Mouse (Mus musculus): ENCODE results near the gene Nsmce4a. TPM values are rescaled to one million over a fixed set of nuclear protein-coding genes. Genes with fewer than 3 reads are reported as not detected.

The Nsmce4a gene
- polyA plus RNA-seq, 1 experiment from 2014 or later: 81.4 TPM

DNA sequence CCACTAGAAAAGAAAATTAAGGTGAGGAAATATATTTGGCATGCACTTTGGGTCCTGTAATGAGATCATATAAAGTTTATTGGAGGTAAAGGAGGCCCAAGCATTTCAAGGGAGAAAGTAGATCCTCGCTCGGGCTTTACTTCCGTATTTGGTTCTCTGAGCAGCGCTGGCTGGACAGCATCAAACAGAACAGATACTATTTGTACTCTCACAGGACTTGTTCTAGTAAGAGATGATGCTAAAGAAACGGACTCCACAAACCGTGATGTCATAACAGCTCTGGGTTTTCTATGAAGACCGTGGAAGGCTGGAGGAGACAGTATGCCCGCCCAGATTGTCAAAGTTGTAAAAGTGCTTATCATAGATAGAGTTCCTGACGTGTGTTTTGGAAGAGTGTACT lies 45.6 kb downstream of the Nsmce4a start:
- Histone ChIP-seq H3K27me3 (no peaks in the 10 kb centered on the region), H3K4me1 (replicated peaks) (no peaks in the 10 kb centered on the region), H3K9ac (no peak overlapping the region), H3K4me3 (no peak overlapping the region), H3K36me3 (no peaks in the 10 kb centered on the region), H3K4me2 (no peak overlapping the region), H3K9me3 (no peaks in the 10 kb centered on the region), H3K27ac (replicated peaks) (no peak overlapping the region)
- no peak for ATAC-seq (ENCODE audit: low FRiP score, low read depth)
- 88% methylated on average over 9 of the region's 9 CpGs for whole genome bisulfite sequencing

DNA sequence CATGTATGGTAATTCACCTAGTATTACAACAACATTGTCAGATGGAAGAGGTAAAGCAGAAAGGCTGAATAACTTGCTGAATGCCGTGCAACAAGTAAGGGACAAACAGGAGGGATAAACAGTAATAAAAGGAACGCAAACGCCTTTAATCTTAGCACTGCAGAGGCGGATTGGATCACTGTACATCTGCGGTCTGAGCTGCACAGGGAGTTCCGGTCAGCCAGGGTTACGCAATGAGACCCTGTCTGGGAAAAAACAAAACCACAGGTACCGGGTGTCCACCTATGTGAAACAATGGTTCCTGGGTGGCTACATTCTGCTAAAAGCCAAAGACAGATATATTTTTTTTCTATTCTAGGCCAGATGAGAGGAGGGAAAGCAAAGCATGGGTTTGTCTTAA lies 49.5 kb downstream of the Nsmce4a start:
- H3K4me3 ChIP-seq: no peak overlapping the region
- H3K4me2 ChIP-seq: no peak overlapping the region
- H3K27ac ChIP-seq (replicated peaks): no peak overlapping the region
- 93% methylated on average over 8 of the region's 8 CpGs for WGBS
- peaks cover 9% of the 10 kb centered on the region for H3K4me1 ChIP-seq (replicated peaks)
- H3K27me3 ChIP-seq: no peaks in the 10 kb centered on the region
- H3K9ac ChIP-seq: no peak overlapping the region
- no peak for ATAC-seq (ENCODE audit: low FRiP score, low read depth)
- H3K36me3 ChIP-seq: no peaks in the 10 kb centered on the region
- H3K9me3 ChIP-seq: no peaks in the 10 kb centered on the region

DNA sequence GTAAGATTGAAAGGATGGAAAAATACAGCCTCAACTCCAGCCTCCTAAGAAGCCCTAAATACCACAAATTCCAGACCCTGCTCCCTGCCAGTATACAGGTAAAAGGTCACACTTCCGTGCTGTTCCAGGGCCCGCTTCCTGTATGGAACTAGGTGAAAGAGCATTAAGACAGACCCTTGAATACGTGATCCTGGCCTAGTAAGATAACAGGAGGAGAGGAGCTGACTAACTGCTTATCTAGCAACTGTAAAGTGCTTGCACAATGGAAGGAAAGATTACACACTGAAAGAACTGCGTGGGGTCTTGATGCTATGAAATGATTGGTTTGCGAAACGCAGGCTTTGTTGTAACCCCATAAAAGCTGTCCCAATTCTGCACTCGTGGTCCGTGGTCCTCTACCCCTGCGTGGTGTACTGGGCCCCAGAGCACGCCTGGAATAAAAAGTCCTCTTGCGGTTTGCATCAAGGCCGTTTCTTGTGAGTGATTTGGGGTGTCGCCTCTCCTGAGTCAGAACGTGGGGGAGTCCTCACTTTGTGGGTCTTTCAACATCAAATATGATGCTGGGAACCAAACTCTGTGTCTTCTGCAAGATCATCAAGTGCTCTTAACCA lies 52.0 kb downstream of the Nsmce4a start:
- WGBS: 91% methylated on average over 14 of the region's 14 CpGs
- ATAC-seq (ENCODE audit: low FRiP score, low read depth): no peak
- peaks cover 32% of the 10 kb centered on the region for H3K4me1 ChIP-seq (replicated peaks)
- no peaks in the 10 kb centered on the region for H3K27me3 ChIP-seq
- H3K9ac ChIP-seq: no peak overlapping the region
- H3K9me3 ChIP-seq: no peaks in the 10 kb centered on the region
- H3K36me3 ChIP-seq: no peaks in the 10 kb centered on the region
- no peak overlapping the region for H3K4me2 ChIP-seq
- no peak overlapping the region for H3K4me3 ChIP-seq
- H3K27ac ChIP-seq (replicated peaks): peak overlapping the region; percentile 99; the same call in 1 of the 2 replicates

DNA sequence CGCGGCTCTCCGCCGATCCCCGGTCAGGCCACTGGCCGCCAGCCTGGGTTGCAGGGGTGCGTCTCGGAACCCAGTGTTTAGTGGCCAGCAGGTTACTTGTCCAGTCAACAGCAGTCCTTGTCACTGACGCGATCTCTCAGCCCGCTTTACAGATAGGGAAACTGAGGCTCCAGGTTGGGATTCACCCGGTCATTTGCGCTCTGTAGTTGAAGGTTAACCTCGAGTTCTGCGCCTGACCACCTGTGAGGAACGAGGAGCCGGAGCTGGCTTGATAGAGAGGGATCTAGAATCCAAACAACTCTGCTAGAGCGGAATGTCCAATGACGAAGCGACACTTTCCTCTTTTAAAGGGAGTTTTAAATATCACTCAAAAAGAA lies 52.9 kb downstream of the Nsmce4a start, which contains the start of gene Ate1:
TSS of gene Ate1 (minus strand) at position 321 of the 377 bp plus-strand sequence.
- H3K27me3 ChIP-seq: no peaks in the 10 kb centered on the region
- H3K36me3 ChIP-seq: 0 out of 2 replicates have a peak, but pooled peaks cover 2% of the 10 kb centered on the region
- peak within 1 kb of the TSS; percentile 99 for H3K4me3 ChIP-seq
- no peak for ATAC-seq (ENCODE audit: low FRiP score, low read depth)
- peak within 1 kb of the TSS; percentile 99 for H3K27ac ChIP-seq (replicated peaks)
- WGBS: 17% methylated on average over 20 of the region's 20 CpGs
- peak within 1 kb of the TSS; percentile 99 for H3K9ac ChIP-seq
- no peaks in the 10 kb centered on the region for H3K9me3 ChIP-seq
- H3K4me1 ChIP-seq (replicated peaks): peaks cover 33% of the 10 kb centered on the region
- H3K4me2 ChIP-seq: peak within 1 kb of the TSS; percentile 67

GRCm38 (mm10) chr7:130519096-130520048 lies 53.5 kb downstream of the Nsmce4a start:
- Histone ChIP-seq H3K27me3 (no peaks in the 10 kb centered on the region), H3K27ac (replicated peaks) (peak overlapping the region; percentile 99), H3K4me3 (peak overlapping the region; percentile 99), H3K4me2 (peak overlapping the region; percentile 67), H3K36me3 (0 out of 2 replicates have a peak, but pooled peaks cover 4% of the 10 kb centered on the region), H3K9ac (peak overlapping the region; percentile 99), H3K4me1 (replicated peaks) (peaks cover 33% of the 10 kb centered on the region), H3K9me3 (no peaks in the 10 kb centered on the region)
- peak; percentile 98 for ATAC-seq (ENCODE audit: low FRiP score, low read depth)
- WGBS: under 1% methylated on average over 90 of the region's 90 CpGs

DNA sequence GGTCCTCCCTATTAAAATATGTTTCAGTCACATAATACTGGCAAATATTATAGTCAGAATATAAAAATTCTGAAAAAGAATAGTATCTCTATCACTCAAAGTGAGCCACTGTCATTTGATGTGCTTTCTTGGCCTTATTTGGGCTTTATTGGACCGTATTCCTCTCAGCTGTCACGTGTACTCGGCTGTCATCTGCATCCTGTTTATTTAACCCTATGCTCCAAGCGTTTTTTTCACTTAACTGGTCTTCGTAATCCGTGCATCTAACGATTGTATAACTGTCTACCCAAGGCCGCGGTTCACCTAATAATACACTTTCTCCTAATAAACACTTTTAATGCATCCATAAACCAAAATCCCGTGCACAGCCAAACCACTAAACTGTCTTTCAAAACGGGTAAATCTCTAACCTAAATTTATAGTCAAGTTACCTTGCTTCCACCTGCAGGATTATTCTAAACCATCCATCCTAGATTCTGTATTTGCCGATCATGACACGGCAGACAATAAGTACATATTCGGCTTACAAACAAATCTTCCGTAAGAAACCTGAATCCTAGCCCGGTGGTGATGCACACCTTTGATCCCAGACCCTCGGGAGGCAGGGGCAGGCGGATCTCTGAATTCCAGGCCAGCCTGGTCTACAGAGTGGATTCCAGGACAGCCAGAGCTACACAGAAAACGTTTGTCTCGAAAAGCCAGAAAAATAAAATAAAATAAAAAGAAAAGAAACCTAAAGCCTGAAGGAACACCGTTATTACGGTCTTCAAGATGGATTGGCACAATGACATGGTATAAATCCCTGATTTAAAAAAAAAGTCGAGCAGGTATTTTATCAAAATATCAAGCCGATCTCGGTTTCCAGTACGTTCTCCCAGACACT lies 54.5 kb downstream of the Nsmce4a start:
- Histone ChIP-seq H3K27me3 (no peaks in the 10 kb centered on the region), H3K27ac (replicated peaks) (peak overlapping the region; percentile 99), H3K4me2 (peak overlapping the region; percentile 67), H3K4me3 (peak overlapping the region; percentile 99), H3K36me3 (peaks cover 7% of the 10 kb centered on the region; the same call in 1 of the 2 replicates), H3K9ac (peak overlapping the region; percentile 99), H3K9me3 (no peaks in the 10 kb centered on the region), H3K4me1 (replicated peaks) (peaks cover 33% of the 10 kb centered on the region)
- WGBS: 41% methylated on average over 26 of the region's 26 CpGs
- ATAC-seq (ENCODE audit: low FRiP score, low read depth): no peak

DNA sequence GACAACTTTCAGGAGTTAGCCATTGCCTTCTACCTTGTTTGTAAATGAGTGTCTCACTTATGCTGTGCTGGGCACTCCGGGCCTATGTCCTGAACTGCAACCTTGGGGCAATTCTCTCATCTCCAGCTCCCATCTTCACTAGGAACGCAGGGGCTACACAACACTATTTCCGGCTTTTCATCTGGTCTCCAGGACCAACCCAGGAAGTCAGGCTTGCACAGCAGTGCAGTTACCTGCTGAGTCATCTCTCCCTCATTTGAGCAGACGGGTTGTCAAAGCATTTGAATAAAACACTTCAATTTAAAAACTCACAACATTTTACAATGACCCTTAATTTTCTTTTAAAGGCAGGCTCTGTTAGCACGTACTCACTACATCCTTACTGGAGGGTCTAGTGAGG lies 62.7 kb downstream of the Nsmce4a start:
- Histone ChIP-seq H3K36me3 (peaks cover 63% of the 10 kb centered on the region), H3K27me3 (no peaks in the 10 kb centered on the region), H3K4me2 (no peak overlapping the region), H3K27ac (replicated peaks) (no peak overlapping the region), H3K9me3 (no peaks in the 10 kb centered on the region), H3K4me3 (no peak overlapping the region), H3K4me1 (replicated peaks) (no peaks in the 10 kb centered on the region), H3K9ac (no peak overlapping the region)
- ATAC-seq (ENCODE audit: low FRiP score, low read depth): no peak
- 94% methylated on average over 5 of the region's 5 CpGs for WGBS

DNA sequence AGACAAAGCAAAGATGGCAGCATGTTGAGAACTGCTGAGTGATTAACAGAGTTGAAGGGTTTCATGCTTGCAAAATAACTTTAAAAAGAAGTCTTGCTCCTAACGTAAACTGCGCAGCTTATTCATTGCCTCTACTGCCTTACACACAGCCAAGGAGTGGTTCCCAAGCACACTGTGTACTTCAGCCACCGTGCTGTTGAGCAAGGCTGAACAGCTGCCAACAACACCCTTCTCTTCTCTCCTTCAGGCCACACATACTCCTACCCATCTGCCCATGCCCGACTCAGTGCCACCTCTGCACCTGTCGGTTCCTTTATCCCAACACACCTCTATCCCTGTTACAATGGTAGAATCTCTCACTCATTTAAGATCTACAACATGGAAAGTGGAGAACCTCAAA lies 69.9 kb downstream of the Nsmce4a start:
- no peak overlapping the region for H3K4me3 ChIP-seq
- no peak overlapping the region for H3K27ac ChIP-seq (replicated peaks)
- H3K9me3 ChIP-seq: no peaks in the 10 kb centered on the region
- H3K4me2 ChIP-seq: no peak overlapping the region
- H3K27me3 ChIP-seq: no peaks in the 10 kb centered on the region
- ATAC-seq (ENCODE audit: low FRiP score, low read depth): no peak
- H3K4me1 ChIP-seq (replicated peaks): no peaks in the 10 kb centered on the region
- no peak overlapping the region for H3K9ac ChIP-seq
- 97% methylated on average over 5 of the region's 5 CpGs for WGBS
- peaks cover 57% of the 10 kb centered on the region for H3K36me3 ChIP-seq

DNA sequence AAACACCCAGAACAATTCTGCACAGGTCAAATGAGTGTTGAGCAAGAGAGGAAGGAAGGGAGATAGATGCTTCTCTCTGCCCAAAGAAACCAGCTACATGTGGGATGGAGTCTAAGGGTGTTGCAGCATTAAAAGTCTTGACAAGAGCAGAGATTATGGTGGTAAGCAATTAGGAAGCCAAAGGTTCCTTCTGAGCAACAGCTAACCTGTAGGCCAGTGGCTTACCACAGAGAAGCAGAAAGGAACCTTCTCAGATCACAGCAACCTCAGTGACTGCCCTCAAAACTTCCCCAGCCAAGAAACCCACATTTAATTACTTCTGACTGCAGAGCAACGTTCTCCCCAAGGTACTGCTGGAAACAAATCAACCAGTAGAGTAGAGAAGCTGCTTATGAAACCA lies 71.4 kb downstream of the Nsmce4a start:
- no peak overlapping the region for H3K4me3 ChIP-seq
- H3K27me3 ChIP-seq: no peaks in the 10 kb centered on the region
- ATAC-seq (ENCODE audit: low FRiP score, low read depth): no peak
- no peak overlapping the region for H3K9ac ChIP-seq
- 77% methylated on average over 1 of the region's 1 CpGs for WGBS
- H3K27ac ChIP-seq (replicated peaks): no peak overlapping the region
- no peaks in the 10 kb centered on the region for H3K9me3 ChIP-seq
- no peak overlapping the region for H3K4me2 ChIP-seq
- no peaks in the 10 kb centered on the region for H3K4me1 ChIP-seq (replicated peaks)
- H3K36me3 ChIP-seq: peaks cover 46% of the 10 kb centered on the region

DNA sequence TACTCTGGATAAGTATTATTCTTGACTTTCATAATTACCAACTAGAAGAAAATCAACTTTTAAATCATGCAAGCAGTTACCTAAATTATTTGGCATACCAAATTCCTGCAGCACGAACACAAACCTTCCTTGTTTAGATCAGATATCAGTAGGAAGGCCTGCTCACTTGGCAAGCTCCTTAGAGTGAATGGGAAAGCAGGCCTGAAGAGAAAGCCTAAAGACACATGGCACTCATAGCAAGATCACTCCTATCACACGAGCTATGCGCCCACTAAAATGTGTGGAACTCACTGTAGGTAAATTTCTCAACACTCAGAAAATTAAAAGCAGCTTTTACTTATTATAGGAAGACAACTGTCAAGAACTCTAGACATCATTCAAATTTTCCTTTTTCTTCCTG lies 79.6 kb downstream of the Nsmce4a start:
- H3K27me3 ChIP-seq: no peaks in the 10 kb centered on the region
- no peak overlapping the region for H3K4me2 ChIP-seq
- 79% methylated on average over 3 of the region's 3 CpGs for WGBS
- no peak overlapping the region for H3K4me3 ChIP-seq
- H3K4me1 ChIP-seq (replicated peaks): 0 out of 2 replicates have a peak, but pooled peaks cover 4% of the 10 kb centered on the region
- no peak overlapping the region for H3K27ac ChIP-seq (replicated peaks)
- no peak overlapping the region for H3K9ac ChIP-seq
- no peaks in the 10 kb centered on the region for H3K9me3 ChIP-seq
- peaks cover 9% of the 10 kb centered on the region; the same call in 1 of the 2 replicates for H3K36me3 ChIP-seq
- no peak for ATAC-seq (ENCODE audit: low FRiP score, low read depth)

DNA sequence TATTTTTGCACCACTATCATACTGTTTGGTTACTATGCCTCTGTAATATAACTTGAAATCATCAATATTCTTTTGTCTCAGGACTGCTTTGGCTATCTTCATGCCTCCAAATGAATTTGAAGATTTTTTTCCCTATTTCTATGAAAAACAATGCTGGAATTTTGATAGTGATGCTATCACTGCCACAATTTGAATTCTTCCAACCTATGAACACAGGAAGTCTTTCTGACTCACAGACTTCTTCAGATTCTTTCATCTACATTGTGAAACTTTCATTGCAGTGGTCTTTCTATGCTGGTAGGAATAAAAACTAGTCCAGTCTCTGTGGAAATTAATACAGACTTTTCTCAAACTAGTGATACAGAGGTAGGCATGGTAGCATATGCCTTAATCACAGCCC lies 80.9 kb downstream of the Nsmce4a start:
- ATAC-seq (ENCODE audit: low FRiP score, low read depth): no peak
- no peak overlapping the region for H3K4me2 ChIP-seq

More for the DNA sequence above, 80.9 kb downstream of the Nsmce4a start:
- no peaks in the 10 kb centered on the region for H3K9me3 ChIP-seq
- H3K9ac ChIP-seq: no peak overlapping the region
- H3K36me3 ChIP-seq: peaks cover 10% of the 10 kb centered on the region; the same call in 1 of the 2 replicates
- H3K27me3 ChIP-seq: no peaks in the 10 kb centered on the region
- H3K4me3 ChIP-seq: no peak overlapping the region
- H3K4me1 ChIP-seq (replicated peaks): 0 out of 2 replicates have a peak, but pooled peaks cover 4% of the 10 kb centered on the region
- no peak overlapping the region for H3K27ac ChIP-seq (replicated peaks)
